Mouse (Mus musculus) v-Abl transformed pro-B cells (cell line): Measurements from ENCODE around the gene Papss1.
"Not testable (repeated sequence)": the region's sequence is repeated elsewhere in the genome, so short reads cannot be mapped to it uniquely, and the experiment has no call there.

Source experiments
- in situ Hi-C, 2 experiments: fragments of 400-800 bp; cut with MboI; formaldehyde crosslinking; loops; one replicate each; pipeline ENCODE4 v1.15.1; 2025; ENCODE audit not compliant: unreplicated experiment in 2 of 2

The Papss1 gene

DNA sequence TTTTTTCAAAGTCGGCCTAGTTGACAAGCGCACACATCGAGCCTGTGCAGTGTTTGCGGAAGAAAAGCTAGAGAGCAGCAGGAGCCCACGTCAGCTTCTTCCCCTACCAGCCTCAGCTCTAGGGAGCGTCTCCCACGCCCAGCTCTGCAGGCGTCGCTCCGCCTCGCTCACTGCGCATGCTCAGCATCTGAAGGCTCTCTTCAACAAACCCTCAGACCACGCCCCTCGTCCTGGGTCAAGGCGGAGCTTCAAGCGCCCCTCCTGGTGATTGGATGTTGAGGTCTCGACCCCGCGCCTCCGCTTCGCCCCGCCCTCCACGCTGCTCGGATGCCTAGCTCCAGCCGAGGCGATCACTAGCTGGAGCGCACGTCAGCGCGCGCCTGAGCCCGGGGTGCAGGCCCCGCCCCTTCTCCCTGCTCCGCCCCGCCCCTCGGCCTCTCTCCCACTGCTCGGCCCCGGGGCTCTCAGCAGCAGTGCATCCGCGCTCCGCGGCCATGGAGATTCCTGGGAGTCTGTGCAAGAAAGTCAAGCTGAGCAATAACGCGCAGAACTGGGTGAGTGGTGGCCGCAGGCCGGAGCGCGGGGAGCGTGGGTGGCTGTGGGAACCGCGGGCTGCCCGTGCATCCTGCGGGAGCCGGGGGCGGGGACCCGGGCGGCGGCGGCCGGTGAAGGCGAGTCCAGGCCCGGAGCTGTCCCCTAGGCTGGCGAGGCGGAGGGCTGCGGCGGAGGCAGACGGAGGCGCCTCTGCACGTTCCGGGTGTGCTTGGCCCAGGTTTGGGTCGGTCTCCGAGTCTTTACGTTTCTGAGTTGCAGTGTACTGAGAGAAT lies at the start of gene Papss1:
Gene Papss1, plus strand, starts transcription at position 339 of the 827 bp plus-strand sequence.
- in situ Hi-C loops, result loop anchor here in 1 of 2 experiments (10.0 kb wide), 1 partner anchor 870 kb away; no protein-coding TSS in a partner anchor

DNA sequence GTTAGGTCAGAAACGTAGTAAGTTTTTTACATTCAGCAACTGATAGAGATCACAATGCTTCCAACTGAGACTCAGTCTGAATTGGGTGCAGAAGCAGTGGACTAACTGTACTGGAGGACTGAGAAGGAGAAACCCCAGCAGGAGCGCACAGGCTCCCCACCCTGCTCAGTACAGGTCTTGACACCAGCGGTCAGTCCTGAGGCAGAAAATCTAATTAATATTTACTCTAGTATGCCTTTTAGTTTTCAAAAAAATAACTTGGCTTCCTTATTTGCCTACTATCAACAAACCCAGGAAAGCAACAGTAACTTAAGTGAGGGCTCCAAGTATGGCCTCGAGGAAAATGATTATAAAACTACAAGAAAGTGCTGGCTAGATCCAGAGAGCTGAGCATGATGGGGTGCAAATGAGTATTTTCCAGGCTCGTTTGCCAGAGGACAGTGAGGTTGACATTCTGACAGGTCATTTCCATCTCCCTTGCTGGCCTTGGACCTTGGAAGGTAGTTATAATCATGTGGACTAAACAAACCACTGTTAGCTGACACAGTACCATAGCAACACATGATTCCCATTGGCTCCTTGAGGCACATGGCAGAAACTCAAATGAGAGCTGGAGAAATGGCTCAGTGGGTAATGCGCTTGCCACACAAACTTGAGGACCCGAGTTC lies 48.1 kb upstream of the Papss1 start:
- in situ Hi-C loops, result no loop called here

DNA sequence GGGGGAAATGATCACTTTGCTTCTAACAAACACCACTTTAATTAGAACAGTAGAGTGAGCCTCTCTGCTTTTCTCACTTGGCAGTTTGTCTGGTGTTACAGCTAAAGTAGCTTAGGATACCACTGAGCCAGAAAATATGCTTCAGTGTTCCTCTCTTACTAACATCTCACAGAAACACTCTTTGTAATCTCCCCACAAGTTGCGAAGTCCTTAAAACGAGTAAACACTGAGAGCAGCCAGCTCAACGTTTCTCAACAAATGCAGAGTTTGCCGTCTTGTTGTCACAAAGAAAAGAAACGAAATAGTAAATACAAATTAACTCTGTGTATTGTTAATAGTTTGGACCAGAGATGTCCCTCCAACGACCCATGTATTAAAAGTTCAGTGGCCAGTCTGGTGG lies 46.8 kb upstream of the Papss1 start:
- in situ Hi-C loops, result no loop called here

GRCm38 (mm10) chr3:131521206-131521605 lies 43.4 kb upstream of the Papss1 start:
- in situ Hi-C loops, result no loop called here

- in situ Hi-C loops, result no loop called here
These were observed 42.3 kb upstream of the Papss1 start for GRCm38 (mm10) chr3:131522243-131522642.

DNA sequence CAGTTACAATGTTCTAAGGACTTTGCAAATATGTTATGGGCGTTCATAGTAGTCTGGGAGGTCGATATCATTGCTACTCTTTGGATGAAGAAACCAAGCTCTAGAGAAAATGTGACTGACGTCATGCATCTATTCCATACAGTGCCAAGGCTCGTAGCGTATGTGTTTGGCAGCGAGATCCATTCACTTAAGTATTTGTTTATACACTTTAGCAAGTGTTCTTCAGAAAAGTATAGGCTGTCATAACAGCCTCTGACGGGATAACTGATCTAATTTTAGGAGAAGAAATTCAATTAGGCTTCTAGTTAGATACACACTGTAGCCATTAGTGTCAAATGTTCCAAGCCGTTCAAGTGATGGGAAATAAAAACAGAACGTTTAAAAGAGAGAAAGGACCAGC lies 40.8 kb upstream of the Papss1 start:
- in situ Hi-C loops, result no loop called here

- in situ Hi-C loops, result no loop called here
These were observed 40.4 kb upstream of the Papss1 start for GRCm38 (mm10) chr3:131524210-131524609.

- in situ Hi-C loops, result no loop called here
These were observed 39.8 kb upstream of the Papss1 start for GRCm38 (mm10) chr3:131524779-131525178.

DNA sequence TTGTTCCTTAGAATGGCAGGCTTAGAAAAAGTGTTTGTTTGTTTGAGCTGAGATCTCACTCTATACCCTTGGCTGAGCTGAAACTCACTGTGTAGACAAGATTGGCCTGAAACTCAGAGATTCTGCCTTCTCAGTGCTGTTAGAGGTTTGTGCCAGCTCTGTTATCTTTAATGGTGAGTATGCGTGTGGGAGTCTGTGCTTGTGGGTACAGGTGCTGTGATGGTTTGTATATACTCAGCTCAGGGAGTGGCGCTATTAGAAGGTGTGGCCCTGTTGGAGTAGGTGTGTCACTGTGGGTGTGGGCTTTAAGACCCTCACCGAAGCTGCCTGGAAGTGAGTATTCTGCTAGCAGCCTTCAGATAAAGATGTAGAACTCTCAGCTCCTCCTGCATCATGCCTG lies 39.3 kb upstream of the Papss1 start:
- in situ Hi-C loops, result no loop called here

GRCm38 (mm10) chr3:131541244-131541942 lies 23.2 kb upstream of the Papss1 start:
- in situ Hi-C loops, result no loop called here

- in situ Hi-C loops, result not testable (repeated sequence)
These were observed 17.0 kb upstream of the Papss1 start for GRCm38 (mm10) chr3:131547562-131547961.

- in situ Hi-C loops, result loop anchor here in 1 of 2 experiments (5.0 kb wide), 1 partner anchor 228 kb away; no protein-coding TSS in a partner anchor
These were observed 14.5 kb upstream of the Papss1 start for GRCm38 (mm10) chr3:131550046-131550445.

GRCm38 (mm10) chr3:131552349-131553254 lies 12.0 kb upstream of the Papss1 start:
- in situ Hi-C loops, result loop anchor here in 1 of 2 experiments (5.0 kb wide), 1 partner anchor 230 kb away; no protein-coding TSS in a partner anchor

- in situ Hi-C loops, result loop anchor here in 1 of 2 experiments (5.0 kb wide), 1 partner anchor 228 kb away; no protein-coding TSS in a partner anchor
These were observed 8.8 kb upstream of the Papss1 start for GRCm38 (mm10) chr3:131555771-131556170.

- in situ Hi-C loops, result loop anchor here in 1 of 2 experiments (10.0 kb wide), 1 partner anchor 867 kb away; no protein-coding TSS in a partner anchor
These were observed 3.0 kb upstream of the Papss1 start for GRCm38 (mm10) chr3:131561591-131561990.

GRCm38 (mm10) chr3:131565257-131565610 lies 666 bp downstream of the Papss1 start:
- in situ Hi-C loops, result loop anchor here in 1 of 2 experiments (10.0 kb wide), 1 partner anchor 870 kb away; no protein-coding TSS in a partner anchor

GRCm38 (mm10) chr3:131566281-131566680 lies 1.7 kb downstream of the Papss1 start:
- in situ Hi-C loops, result loop anchor here in 1 of 2 experiments (10.0 kb wide), 1 partner anchor 871 kb away; no protein-coding TSS in a partner anchor

GRCm38 (mm10) chr3:131570506-131570905 lies 5.9 kb downstream of the Papss1 start:
- in situ Hi-C loops, result no loop called here

GRCm38 (mm10) chr3:131573555-131573954 lies 9.0 kb downstream of the Papss1 start:
- in situ Hi-C loops, result no loop called here
